Mouse (Mus musculus): ENCODE measurements around the gene Casc4. TPM values are rescaled to one million over a fixed set of nuclear protein-coding genes. Genes with fewer than 3 reads are reported as not detected.

The Casc4 gene
- polyA plus RNA-seq, 1 experiment from 2014 or later: 21.7 TPM

DNA sequence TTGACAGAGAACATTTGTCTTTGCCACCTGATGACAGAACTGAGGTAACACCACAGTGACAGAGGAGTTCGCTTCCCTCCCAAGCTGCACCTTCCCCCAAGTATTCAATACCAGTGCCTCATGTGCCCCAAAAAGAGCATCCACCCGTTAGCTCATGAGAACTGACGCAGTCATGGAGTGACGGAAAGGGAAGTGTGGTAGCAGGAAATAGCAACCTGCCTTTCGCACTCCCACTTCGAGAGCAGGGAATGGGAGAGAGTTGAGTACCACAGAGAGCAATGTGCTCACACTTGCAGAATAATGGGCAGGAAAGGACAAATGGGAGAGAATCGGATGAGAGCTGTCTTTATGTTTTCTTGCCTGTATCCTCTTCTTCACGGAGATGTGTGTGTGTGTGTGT, 20.7 kb upstream of the Casc4 start:
- no peak overlapping the region for H3K4me2 ChIP-seq (ENCODE audit: low read depth, severe bottlenecking)
- H3K9me3 ChIP-seq (ENCODE audit: control insufficient read depth, low read length): no peaks in the 10 kb centered on the region
- H3K36me3 ChIP-seq (ENCODE audit: control insufficient read depth, insufficient read depth, low read length): no peaks in the 10 kb centered on the region
- 49% methylated on average over 8 of the region's 8 CpGs for WGBS
- no peak overlapping the region for H3K27ac ChIP-seq (replicated peaks; ENCODE audit: low read depth, low read length)
- H3K4me3 ChIP-seq (ENCODE audit: low read depth, low read length): no peak overlapping the region
- H3K27me3 ChIP-seq (ENCODE audit: control insufficient read depth, insufficient read depth, low read length): no peaks in the 10 kb centered on the region
- H3K9ac ChIP-seq (ENCODE audit: low read length): no peak overlapping the region
- DNase-seq (ENCODE audit: low spot score) (no peak), ATAC-seq (ENCODE audit: insufficient number of reproducible peaks, low FRiP score, low TSS enrichment, low read depth) (no peak)
- H3K4me1 ChIP-seq (ENCODE audit: control insufficient read depth, insufficient read depth, low read length): no peaks in the 10 kb centered on the region

DNA sequence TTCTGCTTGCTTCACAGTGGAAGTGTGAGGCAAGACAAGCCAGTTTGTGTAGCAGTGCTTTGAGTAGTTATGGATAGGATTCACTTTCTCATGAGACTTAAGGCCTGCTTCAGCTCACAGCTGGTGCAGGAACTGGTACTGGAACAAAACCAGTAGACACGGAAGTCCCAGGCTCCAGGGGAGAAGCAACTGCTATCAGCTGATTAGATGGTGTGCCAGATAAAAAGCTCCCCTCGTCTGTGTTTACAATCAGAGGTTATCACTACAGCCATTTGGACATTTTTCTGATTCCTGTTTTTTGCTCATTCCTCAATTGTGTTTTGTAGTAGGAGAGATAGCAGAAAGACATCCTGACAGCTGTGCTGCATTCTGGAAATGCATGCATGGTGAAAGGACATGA, 14.7 kb upstream of the Casc4 start:
- no peaks in the 10 kb centered on the region for H3K4me1 ChIP-seq (ENCODE audit: control insufficient read depth, insufficient read depth, low read length)
- 66% methylated on average over 2 of the region's 2 CpGs for WGBS
- no peak overlapping the region for H3K9ac ChIP-seq (ENCODE audit: low read length)
- H3K27ac ChIP-seq (replicated peaks; ENCODE audit: low read depth, low read length): no peak overlapping the region
- H3K9me3 ChIP-seq (ENCODE audit: control insufficient read depth, low read length): no peaks in the 10 kb centered on the region
- H3K4me3 ChIP-seq (ENCODE audit: low read depth, low read length): no peak overlapping the region
- DNase-seq (ENCODE audit: low spot score) (no peak), ATAC-seq (ENCODE audit: insufficient number of reproducible peaks, low FRiP score, low TSS enrichment, low read depth) (no peak)
- no peak overlapping the region for H3K4me2 ChIP-seq (ENCODE audit: low read depth, severe bottlenecking)
- no peaks in the 10 kb centered on the region for H3K27me3 ChIP-seq (ENCODE audit: control insufficient read depth, insufficient read depth, low read length)
- H3K36me3 ChIP-seq (ENCODE audit: control insufficient read depth, insufficient read depth, low read length): no peaks in the 10 kb centered on the region

DNA sequence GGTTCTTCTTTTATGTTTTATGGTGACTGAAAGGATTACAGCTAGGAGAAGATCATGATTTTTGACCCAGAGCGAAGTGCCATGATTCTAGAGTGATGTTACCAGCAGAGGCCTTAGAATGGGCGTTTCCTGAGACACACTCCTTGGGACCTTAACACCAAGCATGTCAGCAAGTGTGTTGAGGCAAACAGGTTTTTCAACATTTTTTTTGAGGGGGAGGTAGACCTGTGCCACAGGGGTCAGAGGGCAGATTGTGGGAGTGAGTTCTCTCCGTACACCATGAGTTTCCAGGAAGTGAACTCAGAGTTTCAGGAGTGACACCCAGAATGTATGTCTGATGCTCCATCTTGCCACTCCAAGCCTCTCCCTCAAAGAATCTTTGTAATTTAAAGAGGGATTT, 12.8 kb upstream of the Casc4 start:
- DNase-seq (ENCODE audit: low spot score): no peak
- no peak overlapping the region for H3K9ac ChIP-seq (ENCODE audit: low read length)
- H3K27ac ChIP-seq (replicated peaks; ENCODE audit: low read depth, low read length): no peak overlapping the region
- no peaks in the 10 kb centered on the region for H3K27me3 ChIP-seq (ENCODE audit: control insufficient read depth, insufficient read depth, low read length)
- ATAC-seq (ENCODE audit: insufficient number of reproducible peaks, low FRiP score, low TSS enrichment, low read depth): no peak
- H3K4me2 ChIP-seq (ENCODE audit: low read depth, severe bottlenecking): no peak overlapping the region
- no peaks in the 10 kb centered on the region for H3K9me3 ChIP-seq (ENCODE audit: control insufficient read depth, low read length)
- WGBS: 85% methylated on average over 3 of the region's 3 CpGs
- H3K4me1 ChIP-seq (ENCODE audit: control insufficient read depth, insufficient read depth, low read length): no peaks in the 10 kb centered on the region
- no peaks in the 10 kb centered on the region for H3K36me3 ChIP-seq (ENCODE audit: control insufficient read depth, insufficient read depth, low read length)
- H3K4me3 ChIP-seq (ENCODE audit: low read depth, low read length): no peak overlapping the region

DNA sequence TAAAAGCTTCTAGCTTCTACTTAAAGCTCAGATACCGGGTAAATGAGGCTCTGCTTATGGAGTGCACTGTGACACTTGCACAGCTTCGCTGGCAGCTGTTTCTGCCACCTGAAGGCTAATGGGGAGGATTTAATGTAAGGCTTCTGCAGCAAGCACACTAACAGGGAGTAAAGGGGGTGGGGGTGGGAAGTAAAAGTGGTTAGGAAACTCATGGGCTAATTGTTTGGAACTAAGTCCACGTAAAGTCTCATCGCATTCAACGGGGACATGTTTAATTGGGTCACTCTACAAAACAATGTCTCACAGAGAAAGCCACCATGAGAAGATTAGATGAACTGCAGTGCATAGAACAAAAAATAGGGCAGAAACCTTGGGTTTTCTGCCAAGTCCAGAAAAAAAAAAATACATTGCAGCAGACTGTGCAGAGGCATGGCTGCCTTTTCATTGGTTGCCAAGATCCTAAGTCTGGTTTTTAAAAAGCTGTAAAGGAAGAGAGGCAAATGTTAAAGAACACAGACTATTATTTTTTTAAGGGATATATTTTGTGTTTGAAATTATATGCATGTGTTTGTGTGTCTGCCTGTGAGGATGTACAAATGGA, 7.3 kb upstream of the Casc4 start:
- Histone ChIP-seq H3K4me3 (ENCODE audit: low read depth, low read length) (no peak overlapping the region), H3K27me3 (ENCODE audit: control insufficient read depth, insufficient read depth, low read length) (no peaks in the 10 kb centered on the region), H3K4me2 (ENCODE audit: low read depth, severe bottlenecking) (no peak overlapping the region), H3K9ac (ENCODE audit: low read length) (no peak overlapping the region), H3K4me1 (ENCODE audit: control insufficient read depth, insufficient read depth, low read length) (no peaks in the 10 kb centered on the region), H3K36me3 (ENCODE audit: control insufficient read depth, insufficient read depth, low read length) (no peaks in the 10 kb centered on the region), H3K27ac (replicated peaks; ENCODE audit: low read depth, low read length) (no peak overlapping the region), H3K9me3 (ENCODE audit: control insufficient read depth, low read length) (no peaks in the 10 kb centered on the region)
- WGBS: 62% methylated on average over 5 of the region's 5 CpGs
- DNase-seq (ENCODE audit: low spot score) (no peak), ATAC-seq (ENCODE audit: insufficient number of reproducible peaks, low FRiP score, low TSS enrichment, low read depth) (no peak)

DNA sequence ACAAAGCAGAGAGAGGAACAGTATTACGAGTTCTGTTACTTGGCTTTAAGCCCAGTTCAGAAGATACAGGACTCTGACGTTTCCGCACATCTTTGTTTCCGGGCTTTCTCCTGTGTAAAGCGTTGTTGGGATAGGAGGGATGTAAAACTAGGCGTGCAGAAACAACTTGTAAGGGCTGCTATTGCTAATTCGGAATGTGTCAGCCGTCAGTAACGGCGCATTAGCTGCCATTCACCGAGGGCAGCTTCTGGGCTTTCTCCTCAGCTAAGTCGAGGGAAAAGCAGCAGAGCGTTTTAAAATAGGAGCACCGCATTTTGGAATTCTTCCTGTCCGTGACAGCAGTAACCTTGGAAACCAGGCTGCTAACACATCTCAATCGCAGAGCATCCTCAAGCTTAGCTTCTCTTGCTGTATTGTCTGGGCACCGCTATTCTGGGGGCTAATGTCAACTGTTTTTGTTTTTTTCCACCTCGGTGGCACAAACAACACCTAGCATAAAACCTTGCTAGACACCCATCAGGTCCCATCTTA, 634 bp upstream of the Casc4 start:
- DNase-seq (ENCODE audit: low spot score) (no peak), ATAC-seq (ENCODE audit: insufficient number of reproducible peaks, low FRiP score, low TSS enrichment, low read depth) (no peak)
- Histone ChIP-seq H3K9me3 (ENCODE audit: control insufficient read depth, low read length) (no peaks in the 10 kb centered on the region), H3K27me3 (ENCODE audit: control insufficient read depth, insufficient read depth, low read length) (no peaks in the 10 kb centered on the region), H3K27ac (replicated peaks; ENCODE audit: low read depth, low read length) (no peak overlapping the region), H3K4me3 (ENCODE audit: low read depth, low read length) (peak overlapping the region; percentile 78), H3K4me1 (ENCODE audit: control insufficient read depth, insufficient read depth, low read length) (no peaks in the 10 kb centered on the region), H3K4me2 (ENCODE audit: low read depth, severe bottlenecking) (peak overlapping the region; percentile 79), H3K36me3 (ENCODE audit: control insufficient read depth, insufficient read depth, low read length) (no peaks in the 10 kb centered on the region), H3K9ac (ENCODE audit: low read length) (peak overlapping the region; percentile 85)
- WGBS: 3% methylated on average over 18 of the region's 18 CpGs

DNA sequence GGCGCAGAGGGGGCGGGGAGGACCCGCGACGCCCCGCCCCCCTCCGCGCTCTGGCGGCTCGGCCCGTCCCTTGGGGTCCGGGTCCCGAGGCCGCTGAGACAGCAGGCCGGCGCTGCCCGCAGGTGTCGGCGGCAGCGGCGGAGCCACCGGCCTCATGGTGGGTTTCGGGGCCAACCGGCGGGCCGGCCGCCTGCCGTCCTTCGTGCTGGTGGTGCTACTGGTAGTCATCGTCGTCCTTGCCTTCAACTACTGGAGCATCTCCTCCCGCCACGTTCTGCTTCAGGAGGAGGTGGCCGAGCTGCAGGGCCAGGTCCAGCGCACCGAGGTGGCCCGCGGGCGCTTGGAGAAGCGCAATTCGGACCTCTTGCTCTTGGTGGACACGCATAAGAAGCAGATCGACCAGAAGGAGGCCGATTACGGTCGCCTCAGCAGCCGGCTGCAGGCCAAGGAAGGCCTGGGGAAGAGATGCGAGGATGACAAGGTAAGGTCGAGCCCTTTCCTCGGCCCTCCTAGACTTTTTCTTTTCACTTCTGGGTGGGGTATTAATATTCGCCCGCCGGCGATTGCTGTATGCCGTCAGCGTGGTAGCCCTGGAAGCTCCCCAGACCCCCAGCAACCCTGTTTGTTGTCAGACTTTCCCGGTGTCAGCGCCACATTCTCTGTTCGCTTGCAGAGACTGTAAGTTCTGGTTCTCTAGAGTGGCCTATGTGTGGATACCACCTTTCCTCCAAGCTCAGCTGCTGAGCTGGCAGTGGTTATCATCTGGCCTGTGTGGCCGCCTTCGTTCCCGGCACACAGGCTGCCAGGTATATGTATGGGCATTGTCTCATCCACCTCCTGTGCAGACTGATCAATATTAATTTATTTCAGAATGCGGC, 520 bp downstream of the Casc4 start:
- Histone ChIP-seq H3K27me3 (ENCODE audit: control insufficient read depth, insufficient read depth, low read length) (no peaks in the 10 kb centered on the region), H3K9ac (ENCODE audit: low read length) (peak overlapping the region; percentile 85), H3K4me1 (ENCODE audit: control insufficient read depth, insufficient read depth, low read length) (no peaks in the 10 kb centered on the region), H3K27ac (replicated peaks; ENCODE audit: low read depth, low read length) (no peak overlapping the region), H3K4me3 (ENCODE audit: low read depth, low read length) (peak overlapping the region; percentile 78), H3K36me3 (ENCODE audit: control insufficient read depth, insufficient read depth, low read length) (no peaks in the 10 kb centered on the region), H3K4me2 (ENCODE audit: low read depth, severe bottlenecking) (peak overlapping the region; percentile 79), H3K9me3 (ENCODE audit: control insufficient read depth, low read length) (no peaks in the 10 kb centered on the region)
- under 1% methylated on average over 63 of the region's 63 CpGs for WGBS
- DNase-seq (ENCODE audit: low spot score) (no peak), ATAC-seq (ENCODE audit: insufficient number of reproducible peaks, low FRiP score, low TSS enrichment, low read depth) (peak; percentile 63)

DNA sequence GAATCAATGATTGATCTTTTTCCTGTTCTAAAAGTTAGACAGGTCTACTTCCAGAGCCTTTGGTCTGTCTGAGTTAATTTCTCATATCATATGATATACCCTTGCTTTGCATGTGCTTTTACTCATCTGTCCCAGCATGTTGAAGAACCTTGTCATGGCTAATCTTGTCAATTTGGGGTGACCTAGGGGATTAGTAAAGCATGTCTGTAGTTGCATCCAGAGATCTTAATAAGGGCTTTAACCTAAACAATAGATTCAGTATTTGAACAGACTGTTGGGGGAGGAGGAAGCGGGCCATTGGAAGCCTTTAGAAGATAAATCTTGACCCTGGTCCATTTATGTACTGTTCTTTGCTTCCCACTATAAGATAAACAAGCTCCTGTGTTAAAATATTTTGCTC, 12.7 kb downstream of the Casc4 start:
- no peaks in the 10 kb centered on the region for H3K27me3 ChIP-seq (ENCODE audit: control insufficient read depth, insufficient read depth, low read length)
- DNase-seq (ENCODE audit: low spot score) (no peak), ATAC-seq (ENCODE audit: insufficient number of reproducible peaks, low FRiP score, low TSS enrichment, low read depth) (no peak)
- H3K4me3 ChIP-seq (ENCODE audit: low read depth, low read length): no peak overlapping the region
- H3K36me3 ChIP-seq (ENCODE audit: control insufficient read depth, insufficient read depth, low read length): no peaks in the 10 kb centered on the region
- WGBS: 92% methylated on average over 1 of the region's 1 CpGs
- H3K4me2 ChIP-seq (ENCODE audit: low read depth, severe bottlenecking): no peak overlapping the region
- H3K4me1 ChIP-seq (ENCODE audit: control insufficient read depth, insufficient read depth, low read length): no peaks in the 10 kb centered on the region
- H3K9ac ChIP-seq (ENCODE audit: low read length): no peak overlapping the region
- no peaks in the 10 kb centered on the region for H3K9me3 ChIP-seq (ENCODE audit: control insufficient read depth, low read length)
- no peak overlapping the region for H3K27ac ChIP-seq (replicated peaks; ENCODE audit: low read depth, low read length)

DNA sequence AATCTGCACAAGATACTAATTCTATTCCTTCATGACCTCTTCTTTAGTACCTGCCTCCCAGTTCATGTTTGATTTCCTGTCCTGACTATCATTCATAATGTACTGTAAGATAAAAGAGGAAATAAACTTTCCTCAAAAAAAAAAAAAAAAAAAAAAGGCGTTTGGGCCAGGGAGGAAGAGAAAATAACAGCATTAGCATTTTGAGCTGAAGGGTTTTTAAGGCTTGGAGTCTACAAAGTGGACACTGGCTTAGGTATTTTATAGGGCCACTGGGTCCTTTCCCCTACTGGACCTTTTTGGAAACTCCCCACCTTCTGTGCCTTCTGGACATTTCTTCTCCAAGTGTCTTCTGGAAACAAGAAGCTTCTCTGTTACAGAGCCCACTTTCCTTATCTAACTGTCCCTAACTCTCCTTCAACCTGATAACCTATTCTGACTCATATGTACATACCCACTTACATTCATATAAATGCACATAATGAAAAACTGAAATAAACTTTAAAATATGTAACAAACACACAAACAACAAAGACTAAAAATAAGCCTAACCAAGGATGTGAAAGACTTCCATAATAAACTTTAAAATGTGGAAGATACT, 18.8 kb downstream of the Casc4 start:
- WGBS: 80% methylated on average over 1 of the region's 1 CpGs

More for the DNA sequence above, 18.8 kb downstream of the Casc4 start:
- DNase-seq (ENCODE audit: low spot score) (no peak), ATAC-seq (ENCODE audit: insufficient number of reproducible peaks, low FRiP score, low TSS enrichment, low read depth) (no peak)
- Histone ChIP-seq H3K4me3 (ENCODE audit: low read depth, low read length) (no peak overlapping the region), H3K4me2 (ENCODE audit: low read depth, severe bottlenecking) (no peak overlapping the region), H3K36me3 (ENCODE audit: control insufficient read depth, insufficient read depth, low read length) (no peaks in the 10 kb centered on the region), H3K9ac (ENCODE audit: low read length) (no peak overlapping the region), H3K27me3 (ENCODE audit: control insufficient read depth, insufficient read depth, low read length) (no peaks in the 10 kb centered on the region), H3K4me1 (ENCODE audit: control insufficient read depth, insufficient read depth, low read length) (no peaks in the 10 kb centered on the region), H3K27ac (replicated peaks; ENCODE audit: low read depth, low read length) (no peak overlapping the region), H3K9me3 (ENCODE audit: control insufficient read depth, low read length) (no peaks in the 10 kb centered on the region)
